Mouse (Mus musculus) spleen, adult 18-20 months (tissue): ENCODE data around the gene Med12.

Experiments used
- DNase-seq, 2 experiments: peaks; one replicate each; pipeline ENCODE4 v3.0.0; 2022; ENCODE audit warnings: mixed read lengths in 2 of 2

Med12 gene

GRCm38 (mm10) chrX:101273875-101274738 is at the start of gene Med12:
Med12 (plus strand) TSS chrX:101274030.
- peak; percentile 87 to 89 for DNase-seq

DNA sequence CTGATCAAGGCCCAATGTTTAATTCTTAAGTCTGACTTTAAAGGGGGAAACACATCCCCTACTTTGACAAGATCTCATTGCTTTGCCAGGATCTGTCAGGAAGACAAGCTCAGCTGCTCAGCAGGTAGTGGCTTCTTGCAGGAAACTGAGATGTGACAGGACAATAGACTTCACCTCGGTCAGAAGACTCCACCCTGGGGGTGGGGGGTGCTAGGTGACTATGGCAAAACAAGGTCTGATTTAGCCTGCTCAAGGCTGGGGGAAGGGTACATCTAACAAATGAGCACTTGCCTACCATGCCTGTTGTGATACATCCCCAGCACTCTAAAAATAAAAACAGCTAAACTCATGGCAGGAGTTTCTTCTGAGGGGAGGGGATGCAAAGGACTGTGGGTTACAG is 28.8 kb upstream of the Med12 start:
- no peak for DNase-seq

GRCm38 (mm10) chrX:101253952-101254729 is 19.7 kb upstream of the Med12 start, which contains the start of gene Foxo4:
Foxo4 (plus strand) TSS chrX:101254528.
- peak; percentile 74 to 81 for DNase-seq

GRCm38 (mm10) chrX:101254740-101255139 is 19.1 kb upstream of the Med12 start:
- DNase-seq: no peak

- peak; percentile 28 to 46 for DNase-seq
Measured at GRCm38 (mm10) chrX:101256603-101257002, 17.2 kb upstream of the Med12 start.

DNA sequence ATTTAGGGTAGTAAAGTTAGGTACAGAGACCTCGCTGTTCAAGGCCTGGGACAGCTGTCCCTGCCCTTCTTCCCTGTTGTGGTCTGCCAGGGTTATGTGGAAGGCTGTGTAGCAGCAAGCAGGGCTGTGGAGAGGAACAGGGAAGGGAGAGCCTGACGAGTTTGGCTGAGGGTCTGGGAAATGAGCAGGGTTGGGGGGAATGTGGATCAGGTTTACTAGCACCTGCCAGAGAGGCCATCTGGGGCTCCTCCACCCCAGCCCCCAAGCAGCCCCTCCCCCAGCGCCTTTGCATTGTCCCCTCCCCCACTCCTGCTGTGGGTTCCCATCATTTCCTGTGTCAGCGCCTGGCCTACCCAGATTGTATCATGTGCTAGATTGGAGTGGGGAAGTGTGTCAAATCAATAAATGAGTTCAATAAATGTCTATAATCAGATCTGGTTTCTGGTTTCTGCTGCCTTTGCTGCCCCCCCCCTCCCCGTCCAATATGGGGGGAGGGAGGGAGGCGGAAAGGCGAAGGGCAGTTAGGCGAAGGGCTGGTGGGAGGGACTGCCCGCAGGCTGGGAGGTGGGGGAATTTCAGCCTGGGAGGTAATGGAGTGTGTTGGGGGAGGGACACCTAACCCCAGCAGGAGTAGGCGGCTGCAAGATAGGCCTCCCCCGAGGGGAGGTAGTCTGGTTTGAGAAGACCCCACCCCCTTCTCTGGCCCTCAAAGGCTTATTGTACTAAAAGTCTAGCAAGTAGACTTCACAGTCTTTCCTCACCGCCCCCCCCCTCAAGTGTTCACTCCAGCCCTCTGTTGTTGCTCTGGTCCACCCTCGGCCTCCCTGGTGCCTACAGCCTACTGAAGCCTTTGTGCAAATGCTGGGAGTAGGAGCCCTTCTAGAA is 13.1 kb upstream of the Med12 start:
- DNase-seq: no peak

DNA sequence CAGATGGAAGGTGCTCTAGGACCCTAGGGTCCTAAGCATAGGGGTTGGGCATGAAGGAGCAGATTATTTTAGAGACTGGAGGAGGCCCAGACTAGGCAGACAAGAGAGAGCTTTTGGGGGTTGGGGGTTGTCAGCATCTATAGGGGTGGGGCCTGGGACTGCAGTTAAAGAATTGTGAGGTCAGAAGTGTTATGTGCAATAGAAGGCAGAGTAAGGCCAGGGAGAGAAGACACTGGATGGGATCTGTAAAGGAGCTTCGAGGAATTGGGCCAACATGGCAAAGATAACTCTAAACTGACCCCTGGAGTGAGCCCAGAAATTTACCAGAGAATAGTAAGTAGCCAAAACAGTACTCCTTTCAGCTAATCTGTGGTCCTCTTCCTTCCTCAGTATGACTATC is 9.9 kb upstream of the Med12 start, which contains the start of gene Gm614:
TSS of gene Gm614 (minus strand) at position 101 of the 400 bp plus-strand sequence.
- DNase-seq: no peak

DNA sequence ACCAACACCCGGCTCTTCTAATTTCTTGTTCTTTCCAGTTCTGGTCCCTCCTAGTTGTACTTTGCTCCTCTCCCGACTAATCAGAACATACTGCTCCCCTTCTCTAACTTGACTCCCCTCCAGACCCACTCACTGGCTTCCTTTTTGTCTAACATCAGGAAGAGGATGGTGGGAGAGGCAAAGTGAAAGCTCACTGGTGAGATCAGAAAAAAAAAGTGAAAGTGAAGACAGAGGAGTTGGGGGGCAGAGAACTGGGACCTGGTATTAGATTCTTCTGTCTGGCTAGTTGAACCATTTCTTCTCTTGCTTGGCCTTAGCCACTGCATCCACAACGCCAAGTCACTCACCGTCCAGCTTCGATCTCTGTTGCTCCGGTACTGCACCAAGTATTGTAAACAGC is 7.2 kb upstream of the Med12 start:
- no peak for DNase-seq

- peak; percentile 34 to 35 for DNase-seq
Measured at GRCm38 (mm10) chrX:101268025-101268754, 5.6 kb upstream of the Med12 start, which contains the start of gene Il2rg. Il2rg (minus strand) TSS chrX:101268255.

DNA sequence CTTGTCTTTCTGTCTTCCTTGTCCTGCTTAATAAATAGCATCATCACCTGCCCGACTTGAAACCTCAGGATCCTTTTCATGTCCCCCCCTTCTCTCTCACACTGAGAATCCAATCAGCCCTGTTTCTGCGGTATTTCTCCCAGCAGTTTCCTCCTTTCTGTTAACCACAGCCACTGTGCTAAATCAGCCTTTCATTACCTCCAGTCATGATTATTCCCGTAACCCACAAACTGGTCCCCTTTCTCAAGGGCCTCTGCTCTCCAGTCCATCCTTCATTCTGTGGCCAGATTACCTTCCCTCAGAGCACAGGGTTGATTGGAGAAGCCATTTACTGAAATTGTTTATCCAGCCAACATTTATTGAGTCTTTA is 5.1 kb upstream of the Med12 start, which contains the start of gene Gm20489:
TSS of gene Gm20489 (minus strand) at position 269 of the 370 bp plus-strand sequence.
- DNase-seq: no peak

GRCm38 (mm10) chrX:101273410-101273809 is 420 bp upstream of the Med12 start:
- no peak for DNase-seq

DNA sequence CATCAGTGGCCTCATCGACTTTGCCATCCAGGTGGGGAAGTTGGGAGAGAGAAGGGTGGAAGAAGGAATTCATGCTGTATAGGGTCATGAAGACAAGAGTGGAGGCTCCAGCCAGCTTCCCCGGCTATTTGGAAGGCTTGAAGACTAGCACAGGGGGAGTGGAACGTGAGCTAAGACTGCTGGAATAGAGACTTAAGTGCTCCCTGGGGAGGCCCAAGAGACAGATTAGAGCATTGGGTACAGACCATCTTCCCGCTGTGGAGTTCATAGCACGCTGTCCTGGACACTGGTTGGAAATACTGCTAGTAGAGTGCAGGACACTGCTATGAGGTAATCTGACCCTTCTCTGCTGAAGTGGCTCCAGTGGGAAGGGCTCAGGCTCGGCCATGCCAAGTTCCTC is 9.0 kb downstream of the Med12 start:
- DNase-seq: no peak

- DNase-seq: peak; percentile 36 to 62
Measured at GRCm38 (mm10) chrX:101285534-101285933, 11.7 kb downstream of the Med12 start.

GRCm38 (mm10) chrX:101285953-101286670 is 12.3 kb downstream of the Med12 start:
- DNase-seq: no peak

DNA sequence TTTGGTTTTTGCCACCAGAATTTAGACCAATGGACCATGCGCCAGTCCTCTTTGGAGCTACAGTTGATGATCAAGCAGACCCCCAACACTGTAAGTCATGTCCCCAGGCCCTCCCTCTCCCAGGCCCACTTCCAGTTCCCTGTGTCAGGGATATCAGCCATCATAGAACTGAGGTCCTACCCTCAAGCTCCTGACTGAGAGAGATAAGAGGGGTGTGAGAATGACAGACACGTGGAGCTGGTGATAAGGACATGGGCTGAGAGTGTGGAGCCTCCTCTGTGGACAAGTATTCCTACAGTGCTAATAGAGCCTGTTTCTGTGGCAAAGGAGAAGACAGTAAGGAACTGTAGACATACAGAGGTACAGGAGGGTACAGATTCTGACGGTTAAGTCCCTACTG is 13.7 kb downstream of the Med12 start:
- no peak for DNase-seq

GRCm38 (mm10) chrX:101288432-101288831 is 14.6 kb downstream of the Med12 start:
- no peak for DNase-seq

GRCm38 (mm10) chrX:101289037-101289436 is 15.2 kb downstream of the Med12 start:
- DNase-seq: no peak

GRCm38 (mm10) chrX:101290111-101290510 is 16.3 kb downstream of the Med12 start:
- no peak for DNase-seq

- no peak for DNase-seq
Measured at GRCm38 (mm10) chrX:101299055-101299454, 25.2 kb downstream of the Med12 start, which contains the start of gene Nlgn3. Nlgn3 (plus strand) TSS chrX:101299168.

DNA sequence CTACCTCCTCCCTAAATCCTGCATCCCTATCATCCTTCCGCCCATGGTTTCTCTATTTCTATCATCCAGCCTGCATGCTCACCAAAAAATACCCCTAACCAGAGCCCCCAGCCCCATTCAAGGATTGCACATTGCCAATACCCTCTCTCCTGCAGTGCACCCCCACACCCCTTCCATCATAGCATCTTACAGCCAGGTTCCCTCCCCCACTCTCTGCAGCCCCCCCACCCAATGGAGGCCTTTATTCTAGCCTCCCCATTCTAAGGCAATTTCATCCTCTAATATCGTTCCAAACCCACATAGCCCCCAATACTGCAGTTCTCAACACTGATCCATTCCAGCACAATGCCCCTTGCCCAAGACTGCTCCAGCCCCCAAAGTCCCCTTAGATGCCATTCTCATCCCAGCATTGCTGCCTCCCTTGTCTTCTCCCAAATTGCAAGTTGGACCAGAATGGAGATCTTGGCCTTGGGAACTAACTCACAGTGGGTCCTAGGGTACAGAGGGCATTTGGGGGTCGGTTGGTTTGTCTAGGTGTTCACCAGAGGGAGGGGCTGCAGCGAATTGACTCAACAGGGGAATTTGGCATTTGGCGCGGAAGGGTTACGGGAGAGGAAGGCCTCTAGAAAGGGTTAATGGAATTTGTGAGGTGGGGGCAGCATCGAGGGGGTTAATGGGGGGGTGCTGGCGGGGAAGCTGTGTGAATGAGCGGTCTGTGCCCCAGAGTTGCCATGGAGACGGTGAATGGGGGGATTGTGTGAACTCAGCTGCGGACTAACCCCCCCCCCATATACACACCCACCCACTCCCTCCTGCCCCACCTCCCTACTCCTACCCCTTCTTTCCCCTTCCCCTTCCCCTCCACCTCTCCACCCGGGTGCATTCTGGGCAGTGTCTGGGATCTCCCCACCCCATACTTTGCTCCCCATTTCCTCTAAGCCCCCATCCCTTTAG is 25.9 kb downstream of the Med12 start:
- no peak for DNase-seq
